Mouse (Mus musculus): Measurements from ENCODE around the gene Elf4.

The Elf4 gene

DNA sequence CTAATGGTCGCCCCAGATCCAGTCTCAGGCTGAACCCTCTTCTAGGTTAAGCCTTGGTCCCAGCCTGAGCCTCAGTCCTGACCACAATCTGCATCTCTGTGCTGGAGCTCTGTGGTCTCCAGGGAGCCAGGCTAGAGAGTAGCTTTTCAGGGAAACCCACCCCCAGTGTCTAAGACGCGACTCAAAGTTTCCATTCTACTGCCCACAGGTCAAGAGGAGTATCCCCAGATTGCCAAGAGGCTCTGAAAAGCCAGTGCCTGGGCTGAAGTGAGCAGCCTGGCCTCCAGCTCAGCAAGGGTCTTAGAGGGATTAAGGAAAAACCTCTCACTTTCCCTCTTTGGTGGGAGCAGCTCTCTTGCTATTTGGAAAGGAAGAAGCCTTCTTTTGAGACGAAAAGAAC is 635 bp downstream of the Elf4 start:
- peaks cover 4% of the 10 kb centered on the region; the same call in 1 of the 2 replicates for H3K27me3 ChIP-seq (ENCODE audit: insufficient read depth, low read length)
- H3K4me3 ChIP-seq (replicated peaks; ENCODE audit: low read length) = peak overlapping the region; percentile 77
- H3K36me3 ChIP-seq (ENCODE audit: insufficient read depth, low read length) = no peaks in the 10 kb centered on the region
- TF ChIP-seq POU5F1 (IDR thresholded peaks at IDR 0.05; ENCODE audit: borderline replicate concordance, low read length) (no peak), NANOG (IDR thresholded peaks at IDR 0.05; ENCODE audit: borderline replicate concordance, low read length) (no peak), CTCF (conservative IDR thresholded peaks at IDR 0.05; ENCODE audit: low read length) (no peak)
- H3K4me1 ChIP-seq (replicated peaks; ENCODE audit: low read depth, low read length) = peaks cover 18% of the 10 kb centered on the region
- no peaks in the 10 kb centered on the region for H3K9me3 ChIP-seq (ENCODE audit: low read length)

DNA sequence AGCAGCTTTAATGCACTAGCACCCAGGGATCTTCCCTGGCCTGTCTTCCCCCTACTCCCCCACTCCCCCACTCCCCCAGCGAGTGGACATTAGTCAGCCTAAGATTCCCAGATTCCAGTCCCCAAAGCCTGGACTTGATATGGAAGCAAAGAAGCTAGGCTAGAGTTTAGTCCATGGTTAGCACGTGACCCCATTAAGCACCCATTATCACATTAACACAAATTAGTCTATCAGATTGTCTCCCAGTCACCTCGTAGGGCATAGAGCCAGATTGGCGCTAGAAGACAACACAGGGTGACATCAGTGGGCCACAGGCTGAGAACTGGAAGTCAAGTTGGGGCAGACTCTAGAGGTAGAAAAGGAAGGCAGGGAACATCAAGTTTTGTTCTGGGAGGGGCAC is 1.9 kb downstream of the Elf4 start:
- H3K9me3 ChIP-seq (ENCODE audit: low read length) = no peaks in the 10 kb centered on the region
- no peak overlapping the region for H3K4me3 ChIP-seq (replicated peaks; ENCODE audit: low read length)
- peaks cover 18% of the 10 kb centered on the region for H3K4me1 ChIP-seq (replicated peaks; ENCODE audit: low read depth, low read length)
- H3K36me3 ChIP-seq (ENCODE audit: insufficient read depth, low read length) = no peaks in the 10 kb centered on the region
- H3K27me3 ChIP-seq (ENCODE audit: insufficient read depth, low read length) = peaks cover 11% of the 10 kb centered on the region
- TF ChIP-seq POU5F1 (IDR thresholded peaks at IDR 0.05; ENCODE audit: borderline replicate concordance, low read length) (no peak), CTCF (conservative IDR thresholded peaks at IDR 0.05; ENCODE audit: low read length) (no peak), NANOG (IDR thresholded peaks at IDR 0.05; ENCODE audit: borderline replicate concordance, low read length) (no peak)

DNA sequence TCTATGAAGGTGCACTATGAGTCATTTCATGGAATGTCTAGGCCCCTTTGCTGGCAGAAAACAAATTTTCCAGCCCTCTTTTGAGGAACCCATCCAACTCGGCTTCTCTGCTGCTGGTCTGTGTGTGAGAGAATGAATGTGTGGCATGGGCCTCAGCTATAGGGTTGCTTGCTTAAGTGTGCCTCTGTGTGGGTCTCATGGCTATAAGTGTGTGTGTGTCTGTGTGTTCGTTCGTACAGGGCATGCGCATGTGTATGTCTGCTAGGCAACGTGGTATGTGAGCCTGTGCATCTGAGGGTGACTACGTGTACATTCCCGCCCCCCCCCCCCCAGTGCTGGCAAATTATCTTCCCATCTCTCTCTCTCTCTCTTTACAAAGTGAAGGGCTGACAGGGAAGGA is 2.4 kb downstream of the Elf4 start:
- Histone ChIP-seq H3K36me3 (ENCODE audit: insufficient read depth, low read length) (no peaks in the 10 kb centered on the region), H3K9me3 (ENCODE audit: low read length) (no peaks in the 10 kb centered on the region), H3K4me1 (replicated peaks; ENCODE audit: low read depth, low read length) (peaks cover 19% of the 10 kb centered on the region), H3K27me3 (ENCODE audit: insufficient read depth, low read length) (peaks cover 16% of the 10 kb centered on the region), H3K4me3 (replicated peaks; ENCODE audit: low read length) (no peak overlapping the region)
- TF ChIP-seq NANOG (IDR thresholded peaks at IDR 0.05; ENCODE audit: borderline replicate concordance, low read length) = no peak
- no peak for TF ChIP-seq POU5F1 (IDR thresholded peaks at IDR 0.05; ENCODE audit: borderline replicate concordance, low read length)
- TF ChIP-seq CTCF (conservative IDR thresholded peaks at IDR 0.05; ENCODE audit: low read length) = no peak

DNA sequence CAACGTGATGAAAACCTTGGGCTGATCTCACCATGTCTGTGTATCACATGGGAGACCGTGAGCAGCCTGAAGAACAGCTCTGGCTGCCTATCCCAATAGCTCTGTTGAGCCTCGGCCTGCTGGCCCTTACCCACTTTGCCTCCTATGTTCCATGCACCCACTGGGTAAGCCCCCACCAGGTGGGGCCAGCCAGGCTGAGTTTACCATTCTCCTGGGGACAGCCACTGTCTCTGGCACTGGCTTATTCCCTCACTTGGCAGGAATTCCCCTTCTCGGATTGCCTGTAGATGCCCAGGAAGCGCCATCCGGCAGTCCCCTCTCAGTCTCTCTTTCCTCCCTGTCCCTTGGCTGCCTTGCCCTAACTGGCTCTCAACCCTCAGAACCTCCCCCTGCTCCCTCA is 6.0 kb downstream of the Elf4 start:
- H3K4me3 ChIP-seq (replicated peaks; ENCODE audit: low read length) = no peak overlapping the region
- H3K36me3 ChIP-seq (ENCODE audit: insufficient read depth, low read length) = no peaks in the 10 kb centered on the region
- no peaks in the 10 kb centered on the region for H3K9me3 ChIP-seq (ENCODE audit: low read length)
- TF ChIP-seq NANOG (IDR thresholded peaks at IDR 0.05; ENCODE audit: borderline replicate concordance, low read length) = no peak
- TF ChIP-seq POU5F1 (IDR thresholded peaks at IDR 0.05; ENCODE audit: borderline replicate concordance, low read length) = no peak
- TF ChIP-seq CTCF (conservative IDR thresholded peaks at IDR 0.05; ENCODE audit: low read length) = no peak
- peaks cover 39% of the 10 kb centered on the region for H3K27me3 ChIP-seq (ENCODE audit: insufficient read depth, low read length)
- peaks cover 28% of the 10 kb centered on the region for H3K4me1 ChIP-seq (replicated peaks; ENCODE audit: low read depth, low read length)

DNA sequence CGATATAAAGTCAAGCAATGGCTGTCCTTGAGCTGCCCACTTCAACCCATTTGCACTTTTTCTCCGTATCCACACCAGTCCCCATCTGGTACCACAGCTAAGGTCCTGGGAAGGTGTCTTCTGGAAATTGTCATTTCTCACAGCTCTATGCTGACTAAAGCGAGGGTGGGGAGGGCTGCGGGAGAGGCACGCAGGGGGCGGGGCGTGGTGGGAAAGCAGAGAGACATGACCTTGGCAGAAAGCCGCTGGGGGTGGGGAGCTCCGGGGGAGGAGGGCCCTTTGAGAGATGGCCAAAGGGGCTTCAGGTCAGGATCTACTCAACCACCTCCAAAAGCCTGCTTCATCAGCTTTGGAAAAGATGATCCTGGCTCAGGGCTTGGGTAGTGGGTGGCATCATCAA is 7.9 kb downstream of the Elf4 start:
- TF ChIP-seq POU5F1 (IDR thresholded peaks at IDR 0.05; ENCODE audit: borderline replicate concordance, low read length) (no peak), CTCF (conservative IDR thresholded peaks at IDR 0.05; ENCODE audit: low read length) (no peak), NANOG (IDR thresholded peaks at IDR 0.05; ENCODE audit: borderline replicate concordance, low read length) (no peak)
- Histone ChIP-seq H3K27me3 (ENCODE audit: insufficient read depth, low read length) (peaks cover 54% of the 10 kb centered on the region), H3K4me3 (replicated peaks; ENCODE audit: low read length) (no peak overlapping the region), H3K36me3 (ENCODE audit: insufficient read depth, low read length) (no peaks in the 10 kb centered on the region), H3K9me3 (ENCODE audit: low read length) (no peaks in the 10 kb centered on the region), H3K4me1 (replicated peaks; ENCODE audit: low read depth, low read length) (peaks cover 34% of the 10 kb centered on the region)

DNA sequence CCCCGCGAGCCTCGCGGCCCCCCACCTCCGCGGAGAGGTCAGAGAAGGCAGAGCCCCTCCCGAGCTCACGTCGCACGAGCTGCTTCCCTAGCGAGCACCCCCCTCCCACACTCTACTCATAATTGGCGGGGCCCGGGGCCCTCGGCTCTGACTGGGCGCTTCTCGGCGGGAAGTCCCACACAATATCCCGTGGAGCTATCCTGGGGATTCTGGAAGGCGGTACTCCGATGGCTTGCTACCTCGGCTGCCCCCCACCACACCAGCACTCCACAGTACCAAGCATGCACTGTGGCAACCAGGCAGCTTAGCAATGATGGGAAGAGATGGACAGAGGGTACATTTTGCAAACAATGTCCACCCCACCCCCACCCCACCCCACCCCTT is 8.4 kb downstream of the Elf4 start:
- peaks cover 35% of the 10 kb centered on the region for H3K4me1 ChIP-seq (replicated peaks; ENCODE audit: low read depth, low read length)
- H3K36me3 ChIP-seq (ENCODE audit: insufficient read depth, low read length) = no peaks in the 10 kb centered on the region
- H3K4me3 ChIP-seq (replicated peaks; ENCODE audit: low read length) = peak overlapping the region; percentile 74
- H3K27me3 ChIP-seq (ENCODE audit: insufficient read depth, low read length) = peaks cover 59% of the 10 kb centered on the region
- TF ChIP-seq NANOG (IDR thresholded peaks at IDR 0.05; ENCODE audit: borderline replicate concordance, low read length) (no peak), CTCF (conservative IDR thresholded peaks at IDR 0.05; ENCODE audit: low read length) (no peak), POU5F1 (IDR thresholded peaks at IDR 0.05; ENCODE audit: borderline replicate concordance, low read length) (no peak)
- H3K9me3 ChIP-seq (ENCODE audit: low read length) = no peaks in the 10 kb centered on the region

DNA sequence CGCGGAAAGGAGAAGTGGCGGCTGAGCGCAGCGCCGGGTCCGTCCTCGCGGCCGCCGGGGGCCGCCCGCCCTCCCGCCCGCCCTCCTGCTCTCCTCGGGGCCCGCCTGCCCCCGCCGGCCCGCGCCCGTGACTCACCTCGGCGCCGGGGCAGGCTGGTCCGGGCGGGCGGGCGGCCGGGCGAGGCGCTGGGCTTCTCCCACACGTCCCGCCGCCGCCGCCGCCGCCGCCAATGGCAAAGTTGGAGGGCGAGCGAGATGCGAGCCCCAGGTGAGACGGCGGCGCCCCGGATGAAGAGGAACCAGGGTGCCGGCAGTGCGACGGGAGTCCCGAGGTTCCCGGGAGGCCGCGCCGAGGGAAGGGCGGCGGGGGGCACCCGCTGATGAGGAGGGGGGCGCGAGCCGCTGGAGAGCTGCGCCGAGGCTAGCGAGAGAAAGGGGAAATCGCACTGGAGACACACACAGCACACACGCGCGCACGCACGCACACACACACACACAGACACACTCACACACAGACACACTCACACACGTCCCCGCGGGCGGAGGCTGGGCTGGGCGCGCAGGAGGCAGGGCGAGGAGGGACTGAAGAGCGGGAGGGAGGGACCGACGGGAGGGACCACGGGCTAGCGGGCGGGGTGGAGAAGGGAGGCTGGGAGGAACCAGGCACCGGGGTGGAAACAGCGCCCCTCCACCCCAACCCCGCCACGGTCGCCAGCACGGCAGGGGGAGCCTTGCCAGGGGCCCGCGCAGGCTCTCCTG is 9.0 kb downstream of the Elf4 start:
- H3K4me1 ChIP-seq (replicated peaks; ENCODE audit: low read depth, low read length) = peaks cover 34% of the 10 kb centered on the region
- TF ChIP-seq CTCF (conservative IDR thresholded peaks at IDR 0.05; ENCODE audit: low read length) = no peak
- TF ChIP-seq NANOG (IDR thresholded peaks at IDR 0.05; ENCODE audit: borderline replicate concordance, low read length) = no peak
- no peak for TF ChIP-seq POU5F1 (IDR thresholded peaks at IDR 0.05; ENCODE audit: borderline replicate concordance, low read length)
- no peaks in the 10 kb centered on the region for H3K9me3 ChIP-seq (ENCODE audit: low read length)
- H3K27me3 ChIP-seq (ENCODE audit: insufficient read depth, low read length) = peaks cover 59% of the 10 kb centered on the region
- H3K36me3 ChIP-seq (ENCODE audit: insufficient read depth, low read length) = no peaks in the 10 kb centered on the region
- peak overlapping the region; percentile 74 for H3K4me3 ChIP-seq (replicated peaks; ENCODE audit: low read length)

DNA sequence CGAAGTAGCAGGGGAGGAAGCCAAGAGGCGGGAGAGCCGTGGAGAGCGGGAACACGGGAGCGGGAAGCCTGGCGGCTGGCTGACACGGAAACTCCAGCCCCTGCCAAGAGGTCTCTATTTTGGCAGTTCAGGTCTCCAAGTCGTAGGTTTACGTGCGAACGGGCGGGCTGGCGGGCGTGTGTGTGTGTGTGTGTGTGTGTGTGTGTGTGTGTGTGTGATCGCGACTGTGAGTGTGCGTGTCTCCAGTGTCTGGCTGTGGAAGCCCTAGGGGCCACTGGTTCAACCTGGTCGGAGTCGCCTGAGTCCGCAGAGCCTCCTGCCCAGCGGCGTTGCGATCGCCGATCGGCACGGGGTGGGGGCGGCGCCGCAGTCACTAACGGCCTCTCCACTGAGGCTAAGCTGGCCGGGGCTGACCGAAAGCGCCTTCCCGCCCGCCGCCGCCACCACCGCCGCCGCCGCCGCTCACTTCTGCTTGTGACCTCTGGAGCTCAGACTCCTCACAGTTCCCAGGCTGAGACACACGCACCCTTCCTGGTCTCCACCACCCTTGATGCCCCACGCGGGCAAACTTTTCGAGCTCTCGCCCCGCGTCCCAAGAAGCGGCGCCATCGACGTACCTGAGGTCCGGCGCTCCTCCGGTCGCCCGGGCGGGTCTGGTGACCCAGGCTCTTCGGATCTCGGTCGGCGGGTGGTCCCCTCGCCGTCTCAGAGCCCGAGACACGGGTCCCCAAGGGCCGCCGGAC is 9.8 kb downstream of the Elf4 start:
- Histone ChIP-seq H3K36me3 (ENCODE audit: insufficient read depth, low read length) (no peaks in the 10 kb centered on the region), H3K9me3 (ENCODE audit: low read length) (no peaks in the 10 kb centered on the region), H3K27me3 (ENCODE audit: insufficient read depth, low read length) (peaks cover 59% of the 10 kb centered on the region), H3K4me3 (replicated peaks; ENCODE audit: low read length) (peak overlapping the region; percentile 74), H3K4me1 (replicated peaks; ENCODE audit: low read depth, low read length) (peaks cover 34% of the 10 kb centered on the region)
- no peak for TF ChIP-seq CTCF (conservative IDR thresholded peaks at IDR 0.05; ENCODE audit: low read length)
- no peak for TF ChIP-seq POU5F1 (IDR thresholded peaks at IDR 0.05; ENCODE audit: borderline replicate concordance, low read length)
- no peak for TF ChIP-seq NANOG (IDR thresholded peaks at IDR 0.05; ENCODE audit: borderline replicate concordance, low read length)
